Mouse (Mus musculus): ENCODE measurements around the gene Tfpt. TPM values are rescaled to one million over a fixed set of nuclear protein-coding genes. Genes with fewer than 3 reads are reported as not detected.
"Not testable (repeated sequence)": the region's sequence is repeated elsewhere in the genome, so short reads cannot be mapped to it uniquely, and the experiment has no call there.

The Tfpt gene
- polyA plus RNA-seq, 1 experiment from 2014 or later, result 30.0 TPM

DNA sequence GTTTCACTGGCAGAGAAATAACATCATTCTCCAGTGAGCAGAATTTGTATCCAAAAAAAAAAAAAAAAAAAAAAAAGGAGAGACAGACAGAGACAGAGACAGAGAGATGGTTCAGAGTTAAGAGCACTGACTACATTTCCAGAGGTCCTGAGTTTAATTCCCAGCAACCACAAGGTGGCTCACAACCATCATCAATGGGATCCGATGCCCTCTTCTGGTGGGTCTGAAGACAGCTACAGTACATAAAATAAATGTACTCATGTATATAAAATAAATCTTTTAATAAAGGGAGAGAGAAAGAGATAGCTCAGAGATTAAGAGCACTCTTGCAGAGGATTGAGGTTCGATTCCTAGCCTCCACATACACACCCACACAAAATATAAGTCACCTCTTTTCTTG lies 51.5 kb downstream of the Tfpt start:
- no peaks in the 10 kb centered on the region for H3K9me3 ChIP-seq (ENCODE audit: control insufficient read depth, low read length)
- H3K27me3 ChIP-seq (ENCODE audit: control insufficient read depth, insufficient read depth, low read length), result no peaks in the 10 kb centered on the region
- H3K36me3 ChIP-seq (ENCODE audit: control insufficient read depth, insufficient read depth, low read length), result no peaks in the 10 kb centered on the region
- no peak for ATAC-seq (replicated peaks; ENCODE audit: low FRiP score)
- H3K4me1 ChIP-seq (replicated peaks; ENCODE audit: control insufficient read depth, insufficient read depth, low read length), result no peaks in the 10 kb centered on the region
- no peak for DNase-seq (ENCODE audit: low spot score)
- H3K27ac ChIP-seq (ENCODE audit: low read depth, low read length), result no peak overlapping the region
- H3K4me3 ChIP-seq (ENCODE audit: low read depth, low read length), result no peak overlapping the region
- H3K9ac ChIP-seq (ENCODE audit: low read length), result no peak overlapping the region
- H3K4me2 ChIP-seq (ENCODE audit: low read depth, low read length, severe bottlenecking), result no peak overlapping the region
- WGBS, result 87% methylated on average over 2 of the region's 2 CpGs

DNA sequence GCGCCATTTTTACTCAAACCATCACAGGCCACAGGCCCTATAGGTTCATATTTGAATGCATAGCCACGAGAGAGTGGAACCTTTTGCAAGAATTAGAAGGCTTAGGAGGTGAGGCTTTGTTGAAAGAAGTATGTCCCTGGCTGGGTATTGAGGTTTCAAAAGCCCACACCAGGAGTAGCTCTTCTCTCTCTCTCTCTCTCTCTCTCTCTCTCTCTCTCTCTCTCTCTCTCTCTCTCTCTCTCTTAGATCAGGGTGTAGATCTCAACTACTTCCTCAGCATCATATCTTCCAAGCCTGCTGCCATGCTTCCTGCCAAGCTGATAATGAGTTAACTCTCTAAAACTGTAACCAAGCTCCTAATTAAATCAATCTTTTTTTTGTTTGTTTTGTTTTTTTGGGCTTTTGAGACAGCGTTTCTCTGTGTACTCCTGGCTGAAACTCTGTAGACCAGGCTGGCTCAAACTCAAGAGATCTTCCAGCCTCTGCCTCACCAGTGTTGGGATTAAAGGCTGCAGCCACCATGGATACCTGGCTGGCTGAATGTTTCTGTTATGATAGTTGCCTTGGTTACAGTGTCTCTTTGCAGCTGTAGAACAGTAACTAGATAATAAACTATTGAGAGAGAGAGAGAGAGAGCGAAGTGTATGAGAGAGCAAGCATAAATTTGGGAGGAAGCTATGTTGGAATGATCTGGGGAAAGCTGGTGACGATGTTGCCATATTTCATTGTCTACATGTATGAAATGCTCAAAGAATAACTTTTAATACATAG lies 53.2 kb downstream of the Tfpt start:
- Histone ChIP-seq H3K4me1 (replicated peaks; ENCODE audit: control insufficient read depth, insufficient read depth, low read length) (no peaks in the 10 kb centered on the region), H3K9me3 (ENCODE audit: control insufficient read depth, low read length) (no peaks in the 10 kb centered on the region), H3K4me2 (ENCODE audit: low read depth, low read length, severe bottlenecking) (no peak overlapping the region), H3K27ac (ENCODE audit: low read depth, low read length) (no peak overlapping the region), H3K4me3 (ENCODE audit: low read depth, low read length) (no peak overlapping the region), H3K27me3 (ENCODE audit: control insufficient read depth, insufficient read depth, low read length) (no peaks in the 10 kb centered on the region), H3K9ac (ENCODE audit: low read length) (no peak overlapping the region), H3K36me3 (ENCODE audit: control insufficient read depth, insufficient read depth, low read length) (no peaks in the 10 kb centered on the region)
- DNase-seq (ENCODE audit: low spot score) (no peak), ATAC-seq (replicated peaks; ENCODE audit: low FRiP score) (no peak)
- WGBS, result 80% methylated on average over 5 of the region's 5 CpGs

DNA sequence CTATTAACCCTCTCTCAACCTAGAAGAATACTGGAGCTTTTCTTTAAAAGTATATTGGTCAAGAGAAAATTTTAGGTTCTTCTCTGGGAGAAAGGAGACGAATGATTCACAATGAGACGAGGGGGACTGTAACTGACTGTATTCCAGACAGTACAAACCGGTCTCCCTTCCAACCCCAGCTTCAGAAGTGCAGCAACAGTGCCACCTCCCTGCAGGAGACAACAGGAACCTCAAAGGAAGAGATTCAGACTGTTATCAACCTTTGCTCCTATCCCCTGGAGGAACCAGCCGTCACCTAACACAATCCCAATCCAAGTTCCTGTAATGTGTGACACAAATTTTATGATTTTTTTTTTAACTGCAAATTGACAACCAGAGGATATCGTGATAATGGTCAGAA lies 55.5 kb downstream of the Tfpt start:
- no peak overlapping the region for H3K4me3 ChIP-seq (ENCODE audit: low read depth, low read length)
- no peaks in the 10 kb centered on the region for H3K4me1 ChIP-seq (replicated peaks; ENCODE audit: control insufficient read depth, insufficient read depth, low read length)
- no peak for ATAC-seq (replicated peaks; ENCODE audit: low FRiP score)

DNA sequence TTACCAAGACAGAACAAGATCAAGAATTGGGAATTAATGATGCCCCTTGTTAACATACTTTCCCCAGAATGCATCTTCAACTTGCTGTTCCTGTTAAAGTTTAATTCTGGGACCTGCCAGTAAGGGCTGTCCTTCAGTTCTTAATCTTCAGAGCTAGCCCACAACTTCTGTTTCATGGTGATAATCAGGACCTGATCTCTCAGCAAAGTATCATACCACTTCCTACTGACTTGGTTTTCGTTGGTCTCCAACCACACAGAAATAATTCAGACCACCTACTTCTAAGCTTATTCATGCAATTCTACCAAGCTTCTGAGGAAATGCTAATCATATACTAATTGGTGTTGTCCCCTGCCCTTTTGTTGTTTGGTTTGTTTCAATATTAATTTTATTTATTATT lies 57.9 kb downstream of the Tfpt start:
- Histone ChIP-seq H3K36me3 (ENCODE audit: control insufficient read depth, insufficient read depth, low read length) (no peaks in the 10 kb centered on the region), H3K4me2 (ENCODE audit: low read depth, low read length, severe bottlenecking) (no peak overlapping the region), H3K4me3 (ENCODE audit: low read depth, low read length) (no peak overlapping the region), H3K9me3 (ENCODE audit: control insufficient read depth, low read length) (no peaks in the 10 kb centered on the region), H3K27me3 (ENCODE audit: control insufficient read depth, insufficient read depth, low read length) (no peaks in the 10 kb centered on the region), H3K27ac (ENCODE audit: low read depth, low read length) (no peak overlapping the region), H3K4me1 (replicated peaks; ENCODE audit: control insufficient read depth, insufficient read depth, low read length) (no peaks in the 10 kb centered on the region), H3K9ac (ENCODE audit: low read length) (no peak overlapping the region)
- 78% methylated on average over 1 of the region's 1 CpGs for WGBS
- DNase-seq (ENCODE audit: low spot score) (no peak), ATAC-seq (replicated peaks; ENCODE audit: low FRiP score) (no peak)

More for the DNA sequence above, 55.5 kb downstream of the Tfpt start:
- no peaks in the 10 kb centered on the region for H3K27me3 ChIP-seq (ENCODE audit: control insufficient read depth, insufficient read depth, low read length)
- H3K27ac ChIP-seq (ENCODE audit: low read depth, low read length), result no peak overlapping the region
- WGBS, result 63% methylated on average over 5 of the region's 5 CpGs
- no peak overlapping the region for H3K4me2 ChIP-seq (ENCODE audit: low read depth, low read length, severe bottlenecking)
- H3K9ac ChIP-seq (ENCODE audit: low read length), result no peak overlapping the region
- H3K9me3 ChIP-seq (ENCODE audit: control insufficient read depth, low read length), result no peaks in the 10 kb centered on the region
- no peak for DNase-seq (ENCODE audit: low spot score)
- H3K36me3 ChIP-seq (ENCODE audit: control insufficient read depth, insufficient read depth, low read length), result no peaks in the 10 kb centered on the region

DNA sequence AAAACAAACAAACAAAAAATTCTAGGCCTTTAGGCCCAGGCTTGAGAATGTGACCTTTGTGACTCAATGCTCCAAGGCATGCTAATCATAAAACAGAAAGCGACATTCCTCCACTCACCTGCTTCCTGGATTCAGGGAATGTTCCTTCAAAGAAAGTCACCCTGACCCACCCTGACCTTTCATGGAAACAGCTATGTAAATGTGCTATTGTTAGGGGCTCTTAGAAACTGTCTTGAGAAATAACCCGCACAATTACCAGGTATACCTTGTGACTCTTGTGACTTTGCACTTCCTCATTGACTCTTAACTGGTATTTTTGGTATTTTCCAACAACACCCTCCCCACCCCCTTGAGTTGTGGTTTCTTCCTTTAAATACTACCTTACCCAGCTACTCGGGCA lies 59.1 kb downstream of the Tfpt start:
- H3K4me2 ChIP-seq (ENCODE audit: low read depth, low read length, severe bottlenecking); ATAC-seq (replicated peaks; ENCODE audit: low FRiP score); H3K27ac ChIP-seq (ENCODE audit: low read depth, low read length); DNase-seq (ENCODE audit: low spot score); H3K27me3 ChIP-seq (ENCODE audit: control insufficient read depth, insufficient read depth, low read length); H3K36me3 ChIP-seq (ENCODE audit: control insufficient read depth, insufficient read depth, low read length); H3K9ac ChIP-seq (ENCODE audit: low read length); H3K4me1 ChIP-seq (replicated peaks; ENCODE audit: control insufficient read depth, insufficient read depth, low read length); H3K4me3 ChIP-seq (ENCODE audit: low read depth, low read length); H3K9me3 ChIP-seq (ENCODE audit: control insufficient read depth, low read length): not testable (repeated sequence)
- WGBS, result 92% methylated on average over 3 of the region's 3 CpGs

Small RNA genes lying within 50 kb of the gene (microRNA-seq; reads per million reads assigned to microRNA genes)
- not detected for gene Gm25100 (ENCODE audit: insufficient number of aligned reads)
- gene Mir3572 (ENCODE audit: insufficient number of aligned reads), result 4.2 reads per million

Other genes with a start within 250 kb of the Tfpt start
- gene Cacng8, start 239.2 kb downstream of the Tfpt start, polyA plus RNA-seq (2014; fragmentation: Nextera tagmentation; extraction: Ambion mirVana), result 7.9 and 9.3 TPM in 2 replicates
- 0.40 and 0.44 TPM in 2 replicates for gene Cacng6, start 205.7 kb downstream of the Tfpt start, polyA plus RNA-seq (2014; fragmentation: Nextera tagmentation; extraction: Ambion mirVana)
- not detected in 2 replicates for gene Tarm1, start 127.3 kb downstream of the Tfpt start, polyA plus RNA-seq (2014; fragmentation: Nextera tagmentation; extraction: Ambion mirVana)
- gene Oscar, start 13.8 kb downstream of the Tfpt start, polyA plus RNA-seq (2014; fragmentation: Nextera tagmentation; extraction: Ambion mirVana), result 0.15 and 0.36 TPM in 2 replicates
- gene Ndufa3, start 12.6 kb downstream of the Tfpt start, polyA plus RNA-seq (2014; fragmentation: Nextera tagmentation; extraction: Ambion mirVana), result 338 and 353 TPM in 2 replicates
- gene Prpf31, start 56 bp upstream of the Tfpt start, polyA plus RNA-seq (2014; fragmentation: Nextera tagmentation; extraction: Ambion mirVana), result 157 and 164 TPM in 2 replicates
- 80.4 and 88.1 TPM in 2 replicates for gene Cnot3, start 15.3 kb upstream of the Tfpt start, polyA plus RNA-seq (2014; fragmentation: Nextera tagmentation; extraction: Ambion mirVana)
- gene Leng1, start 35.9 kb upstream of the Tfpt start, polyA plus RNA-seq (2014; fragmentation: Nextera tagmentation; extraction: Ambion mirVana), result 15.0 and 16.1 TPM in 2 replicates
- gene Tmc4, start 47.6 kb upstream of the Tfpt start, polyA plus RNA-seq (2014; fragmentation: Nextera tagmentation; extraction: Ambion mirVana), result 2.1 and 3.5 TPM in 2 replicates
- 243 and 269 TPM in 2 replicates for gene Tsen34, start 62.9 kb upstream of the Tfpt start, polyA plus RNA-seq (2014; fragmentation: Nextera tagmentation; extraction: Ambion mirVana)
- gene Mboat7, start 63.6 kb upstream of the Tfpt start, polyA plus RNA-seq (2014; fragmentation: Nextera tagmentation; extraction: Ambion mirVana), result 37.1 and 40.2 TPM in 2 replicates
- gene Rps9, start 74.1 kb upstream of the Tfpt start, polyA plus RNA-seq (2014; fragmentation: Nextera tagmentation; extraction: Ambion mirVana), result 1,200 and 1,214 TPM in 2 replicates
- gene Pirb, start 90.5 kb upstream of the Tfpt start, polyA plus RNA-seq (2014; fragmentation: Nextera tagmentation; extraction: Ambion mirVana), result 0.12 and 0.27 TPM in 2 replicates
- gene Gm15448, start 195.8 kb upstream of the Tfpt start, polyA plus RNA-seq (2014; fragmentation: Nextera tagmentation; extraction: Ambion mirVana), result not detected in 2 replicates
- gene Pira2, start 215.1 kb upstream of the Tfpt start, polyA plus RNA-seq (2014; fragmentation: Nextera tagmentation; extraction: Ambion mirVana), result not detected in 2 replicates

Measured in forebrain, embryonic 11.5 days (tissue).